Mouse (Mus musculus) heart, embryonic 16.5 days (tissue): ENCODE measurements at regions not wholly inside any gene's neighbourhood (a gene's known extent, or its start where the extent isn't known, plus 50 kb on each side); places are given as distances from the start of the nearest gene placed in this dataset.

ENCODE experiments used
- ATAC-seq: fragments of 200-750 bp; cut with Nextera tagmentation; replicated peaks from 2 replicates; pipeline ENCODE4 v1.8.0; 2017; ENCODE audit warnings: moderate number of reproducible peaks; ENCODE audit not compliant: insufficient read depth, low FRiP score; ENCODE audit errors: extremely low read depth
- H3K27ac ChIP-seq: fragments of 300-500 bp; sonication (generic); 2 replicates; pipeline ENCODE4 v1.5.1; 2014; ENCODE audit warnings: mild to moderate bottlenecking, low read length, control low read depth, moderate library complexity
- H3K27me3 ChIP-seq: fragments of 300-500 bp; sonication (generic); 2 replicates; pipeline ENCODE4 v1.6.1; 2014; ENCODE audit warnings: low read length, mixed read lengths; ENCODE audit not compliant: control insufficient read depth, insufficient read depth
- H3K36me3 ChIP-seq: fragments of 300-500 bp; sonication (generic); 2 replicates; pipeline ENCODE4 v1.6.1; 2014; ENCODE audit not compliant: control insufficient read depth, insufficient read depth
- H3K4me1 ChIP-seq: fragments of 300-500 bp; sonication (generic); 2 replicates; pipeline ENCODE4 v1.6.1; 2014; ENCODE audit warnings: low read length, mixed read lengths; ENCODE audit not compliant: control insufficient read depth, insufficient read depth
- H3K4me2 ChIP-seq: fragments of 300-500 bp; sonication (generic); 2 replicates; pipeline ENCODE4 v1.6.1; 2014; ENCODE audit warnings: low read depth, mild to moderate bottlenecking, control low read depth, low read length
- H3K4me3 ChIP-seq: fragments of 300-500 bp; sonication (generic); 2 replicates; pipeline ENCODE4 v1.5.1; 2014; ENCODE audit warnings: mild to moderate bottlenecking, control low read depth, low read length
- H3K9ac ChIP-seq: fragments of 300-500 bp; sonication (generic); 2 replicates; pipeline ENCODE4 v1.6.1; 2014; ENCODE audit warnings: low read length, control low read depth
- H3K9me3 ChIP-seq: fragments of 300-500 bp; sonication (generic); replicated peaks from 2 replicates; pipeline ENCODE4 v1.6.1; 2016; ENCODE audit warnings: low read length; ENCODE audit not compliant: control insufficient read depth
- WGBS: fragments of 180-500 bp; shearing (Covaris S2); extraction: QIAGEN DNeasy Blood & Tissue Kit; methylation state at CpG from one replicate; pipeline ENCODE4 v1.1.7; 2014; 5-methylcytosine and 5-hydroxymethylcytosine counted together

DNA sequence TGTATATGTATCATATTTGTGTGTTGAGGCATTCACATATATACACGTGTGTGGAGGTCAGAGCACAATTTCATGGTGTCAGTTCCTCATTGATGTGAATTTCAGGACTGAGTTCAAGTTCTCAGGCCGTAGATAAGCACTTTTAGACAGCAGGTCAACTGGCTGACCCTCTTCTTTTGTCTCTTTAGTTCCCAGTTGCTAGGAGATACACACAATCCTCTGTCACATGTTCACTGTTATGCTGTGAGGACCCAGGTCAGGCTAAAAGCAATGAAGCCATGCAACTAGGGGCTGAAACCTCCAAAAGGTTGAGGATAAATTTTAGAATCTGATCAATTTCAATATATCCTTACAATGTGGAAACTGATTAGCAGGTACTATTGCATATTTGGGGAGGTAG, 783.5 kb downstream of the Galc start:
- Histone ChIP-seq H3K9me3 (no peaks in the 10 kb centered on the region), H3K27me3 (no peaks in the 10 kb centered on the region), H3K9ac (no peak overlapping the region), H3K27ac (no peak overlapping the region), H3K36me3 (no peaks in the 10 kb centered on the region), H3K4me2 (no peak overlapping the region), H3K4me1 (no peaks in the 10 kb centered on the region), H3K4me3 (no peak overlapping the region)
- ATAC-seq, result no peak
- WGBS, result 68% methylated on average over 2 of the region's 2 CpGs

DNA sequence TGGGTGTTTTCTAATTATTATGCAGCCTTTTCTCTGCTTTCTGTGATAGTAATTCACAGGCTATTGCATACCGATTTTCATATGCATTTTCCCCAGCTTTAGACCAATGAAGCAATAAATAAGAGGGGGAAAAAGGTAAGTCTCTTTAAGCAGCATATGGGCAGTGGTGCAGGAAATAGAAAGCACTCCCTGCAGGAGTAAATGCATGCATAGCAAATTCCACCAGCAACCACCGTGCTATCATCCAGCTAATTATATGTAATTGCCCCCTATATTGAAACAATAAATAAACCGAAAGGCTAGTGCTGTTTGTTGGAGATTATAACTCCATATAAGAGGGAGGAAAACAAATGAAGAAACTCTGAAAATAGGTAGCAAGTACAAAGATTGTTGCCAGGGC, 790.1 kb downstream of the Galc start:
- WGBS, result 69% methylated on average over 3 of the region's 3 CpGs
- ATAC-seq, result no peak
- H3K9me3 ChIP-seq, result no peaks in the 10 kb centered on the region
- no peak overlapping the region for H3K27ac ChIP-seq
- no peak overlapping the region for H3K9ac ChIP-seq
- no peak overlapping the region for H3K4me2 ChIP-seq
- no peaks in the 10 kb centered on the region for H3K36me3 ChIP-seq
- H3K4me3 ChIP-seq, result no peak overlapping the region
- H3K27me3 ChIP-seq, result no peaks in the 10 kb centered on the region
- no peaks in the 10 kb centered on the region for H3K4me1 ChIP-seq

DNA sequence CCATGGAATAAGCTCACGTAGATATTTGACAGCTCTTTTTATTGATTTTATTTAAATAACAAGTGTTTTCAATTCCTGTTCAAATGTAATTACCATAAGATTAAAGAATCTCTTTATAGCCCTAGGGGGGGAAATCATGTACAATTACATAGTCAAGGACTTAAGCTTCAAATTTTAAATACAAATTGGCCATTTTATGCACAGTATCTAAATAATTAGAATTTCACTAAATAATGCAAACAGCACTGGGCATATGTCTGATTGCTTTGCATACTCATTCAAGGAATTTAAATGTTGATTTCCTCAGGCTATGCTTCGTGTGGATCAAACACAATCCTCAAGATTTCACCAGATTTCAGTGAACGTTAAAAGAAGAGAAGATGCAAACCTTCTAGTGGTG, 823.1 kb downstream of the Galc start:
- no peaks in the 10 kb centered on the region for H3K36me3 ChIP-seq
- H3K4me3 ChIP-seq, result no peak overlapping the region
- no peak for ATAC-seq
- no peak overlapping the region for H3K9ac ChIP-seq
- no peaks in the 10 kb centered on the region for H3K27me3 ChIP-seq
- no peak overlapping the region for H3K27ac ChIP-seq
- 74% methylated on average over 3 of the region's 3 CpGs for WGBS
- H3K4me1 ChIP-seq, result no peaks in the 10 kb centered on the region
- no peaks in the 10 kb centered on the region for H3K9me3 ChIP-seq
- no peak overlapping the region for H3K4me2 ChIP-seq

DNA sequence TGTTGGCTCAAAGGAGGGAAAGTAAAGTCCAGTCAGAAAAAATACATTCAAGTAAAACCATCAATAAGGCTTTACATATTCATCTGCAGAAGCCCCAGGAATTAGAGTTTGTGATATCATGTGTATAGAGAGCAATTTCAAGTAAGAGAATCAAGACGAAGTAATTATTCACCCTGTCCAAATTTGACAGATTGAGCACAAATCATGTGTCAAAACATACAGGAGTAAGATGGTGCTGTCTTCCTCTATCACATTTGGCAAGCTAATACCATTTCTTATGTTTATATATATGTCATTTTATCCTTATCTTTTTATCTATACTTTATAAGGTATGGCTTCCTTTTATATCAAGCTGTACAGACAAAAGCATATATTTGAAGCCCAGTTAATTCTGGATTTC, 825.2 kb downstream of the Galc start:
- Histone ChIP-seq H3K27ac (no peak overlapping the region), H3K9me3 (no peaks in the 10 kb centered on the region), H3K4me3 (no peak overlapping the region), H3K9ac (no peak overlapping the region), H3K27me3 (no peaks in the 10 kb centered on the region), H3K4me1 (no peaks in the 10 kb centered on the region), H3K4me2 (no peak overlapping the region), H3K36me3 (no peaks in the 10 kb centered on the region)
- ATAC-seq, result no peak
- 65% methylated on average over 1 of the region's 1 CpGs for WGBS

DNA sequence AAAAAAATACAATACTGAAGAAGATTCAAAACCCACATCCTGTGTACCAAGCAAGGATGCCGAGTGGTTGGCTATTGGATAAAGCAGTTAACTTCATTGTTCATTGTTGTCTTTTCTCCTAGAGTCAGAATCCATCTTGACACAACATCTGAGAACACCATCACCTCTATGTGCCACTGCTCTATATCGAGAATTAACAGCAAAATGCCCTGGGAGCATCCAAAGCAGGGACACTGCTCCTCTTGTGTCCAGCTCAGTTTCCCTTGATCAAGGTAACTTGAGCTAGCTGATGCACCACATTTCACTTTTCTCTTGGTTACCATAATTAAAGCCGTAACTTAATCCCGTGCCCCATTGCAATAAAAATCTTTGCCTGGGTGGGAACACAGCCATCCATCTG, 826.6 kb downstream of the Galc start:
- Histone ChIP-seq H3K27me3 (no peaks in the 10 kb centered on the region), H3K4me1 (no peaks in the 10 kb centered on the region), H3K36me3 (no peaks in the 10 kb centered on the region), H3K9ac (no peak overlapping the region), H3K4me3 (no peak overlapping the region), H3K4me2 (no peak overlapping the region), H3K9me3 (no peaks in the 10 kb centered on the region), H3K27ac (no peak overlapping the region)
- WGBS, result 81% methylated on average over 4 of the region's 4 CpGs
- ATAC-seq, result no peak

DNA sequence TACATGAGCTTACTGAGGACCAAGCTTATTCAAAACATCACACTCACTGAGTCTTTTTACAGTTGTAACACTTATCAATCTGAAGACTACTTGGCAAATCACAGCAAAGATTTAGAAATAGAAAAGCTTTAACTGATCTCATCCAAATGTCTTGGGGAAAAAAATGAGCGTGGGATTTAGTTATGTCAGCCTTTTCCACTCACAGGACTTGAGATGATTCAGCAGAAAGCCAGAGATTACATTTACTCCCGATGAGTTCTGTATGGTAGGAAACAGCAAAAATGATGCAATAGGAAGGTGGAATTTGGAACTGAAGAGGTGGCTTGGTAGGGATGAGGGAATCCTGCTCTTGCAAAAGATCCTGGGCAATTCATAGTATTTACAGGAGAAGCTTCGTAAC, 831.0 kb downstream of the Galc start:
- no peak overlapping the region for H3K27ac ChIP-seq
- H3K4me2 ChIP-seq, result no peak overlapping the region
- H3K4me1 ChIP-seq, result no peaks in the 10 kb centered on the region
- H3K27me3 ChIP-seq, result no peaks in the 10 kb centered on the region
- 74% methylated on average over 3 of the region's 3 CpGs for WGBS
- H3K4me3 ChIP-seq, result no peak overlapping the region
- no peaks in the 10 kb centered on the region for H3K36me3 ChIP-seq
- H3K9me3 ChIP-seq, result no peaks in the 10 kb centered on the region
- H3K9ac ChIP-seq, result no peak overlapping the region
- ATAC-seq, result no peak

DNA sequence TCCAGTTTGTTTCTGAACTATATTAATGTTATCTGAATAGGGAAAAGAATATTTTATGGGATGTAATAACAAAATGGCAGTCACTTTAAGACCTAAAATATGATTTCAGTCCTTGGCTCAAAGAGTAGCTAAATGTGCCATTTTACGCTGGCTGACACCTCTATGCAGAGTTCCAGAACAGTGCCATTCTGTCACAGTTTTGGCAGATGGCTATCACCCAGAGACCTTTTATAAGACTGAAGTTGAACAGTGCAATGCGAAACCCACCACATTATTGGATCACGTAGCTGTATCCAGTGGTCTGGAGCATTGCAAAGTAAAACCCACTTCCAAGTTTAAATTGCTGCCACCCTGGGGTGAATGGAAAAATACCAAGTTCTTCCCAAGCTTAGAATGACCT, 834.5 kb downstream of the Galc start:
- H3K27me3 ChIP-seq, result no peaks in the 10 kb centered on the region
- H3K9ac ChIP-seq, result no peak overlapping the region
- no peak overlapping the region for H3K27ac ChIP-seq
- H3K9me3 ChIP-seq, result no peaks in the 10 kb centered on the region
- no peak overlapping the region for H3K4me2 ChIP-seq
- 85% methylated on average over 3 of the region's 3 CpGs for WGBS
- H3K4me3 ChIP-seq, result no peak overlapping the region
- ATAC-seq, result no peak
- H3K36me3 ChIP-seq, result no peaks in the 10 kb centered on the region
- H3K4me1 ChIP-seq, result no peaks in the 10 kb centered on the region

DNA sequence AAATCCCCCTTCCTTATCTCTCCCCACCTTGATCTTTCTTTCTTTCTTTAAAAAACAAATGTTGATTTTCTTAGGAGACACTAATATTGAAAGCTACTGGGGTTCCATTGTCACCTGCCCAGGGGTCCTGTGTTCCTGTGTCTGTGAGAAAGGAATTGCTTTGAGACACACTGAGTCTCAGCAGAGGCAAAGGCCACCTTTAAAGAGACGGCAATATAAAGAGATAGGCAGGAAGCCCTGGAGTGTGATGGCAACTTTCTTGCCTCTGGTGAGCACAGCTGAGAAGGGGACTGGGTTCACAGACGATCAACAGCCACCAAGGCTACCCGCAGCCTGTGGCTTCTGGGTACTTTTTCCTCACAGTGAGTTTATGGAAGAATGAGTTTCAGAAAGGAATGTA, 855.8 kb downstream of the Galc start:
- no peak overlapping the region for H3K27ac ChIP-seq
- no peaks in the 10 kb centered on the region for H3K27me3 ChIP-seq
- no peak overlapping the region for H3K4me2 ChIP-seq
- no peak overlapping the region for H3K4me3 ChIP-seq
- no peaks in the 10 kb centered on the region for H3K9me3 ChIP-seq
- H3K36me3 ChIP-seq, result no peaks in the 10 kb centered on the region
- no peak for ATAC-seq
- 21% methylated on average over 3 of the region's 3 CpGs for WGBS
- H3K9ac ChIP-seq, result no peak overlapping the region
- H3K4me1 ChIP-seq, result no peaks in the 10 kb centered on the region

DNA sequence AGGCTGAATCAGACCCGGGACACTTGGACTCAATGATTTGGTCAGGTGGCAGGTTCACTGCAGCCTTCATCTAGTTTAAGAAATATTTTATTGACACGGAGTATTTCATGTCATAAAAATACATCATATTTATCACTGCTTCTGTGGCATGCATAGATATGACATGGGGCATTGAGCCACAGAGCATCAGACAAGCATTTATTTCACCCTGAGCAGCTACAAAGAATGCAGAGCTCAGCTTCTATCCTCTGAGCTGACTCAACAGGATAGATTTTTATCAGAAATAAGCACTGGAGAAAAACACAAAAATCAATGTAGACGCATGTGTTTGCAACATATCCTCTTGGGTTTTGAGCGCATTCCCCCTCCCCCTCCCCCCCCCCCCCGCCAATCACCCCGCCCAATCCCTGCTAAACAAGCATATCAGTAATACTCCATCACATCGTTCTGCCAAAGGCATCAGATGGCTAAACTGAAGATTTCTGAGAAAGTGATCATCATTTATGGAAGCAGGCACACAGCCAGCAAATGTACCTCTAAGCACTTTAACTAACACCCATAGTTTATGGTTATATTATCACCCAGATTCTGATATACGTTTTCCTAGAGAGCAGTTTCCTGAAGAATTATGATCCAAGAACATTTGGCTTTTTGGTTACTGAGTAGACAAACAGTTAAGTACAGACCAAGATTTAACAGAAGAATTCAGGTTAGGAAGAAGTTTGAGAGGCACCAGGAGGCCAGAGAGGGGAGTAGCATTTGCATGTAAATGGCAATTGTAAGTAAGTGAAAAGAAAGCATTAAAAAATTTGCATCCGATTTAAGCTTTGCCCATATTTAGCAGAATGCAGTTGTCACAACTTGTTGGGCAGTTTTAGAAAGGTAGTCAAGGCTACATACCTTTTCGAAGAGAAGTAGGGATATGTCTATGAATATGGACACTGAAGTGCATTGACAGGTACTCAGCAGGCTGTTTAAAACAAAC, 856.6 kb downstream of the Galc start:
- ATAC-seq, result no peak
- no peaks in the 10 kb centered on the region for H3K27me3 ChIP-seq
- H3K4me2 ChIP-seq, result no peak overlapping the region
- H3K9ac ChIP-seq, result no peak overlapping the region
- no peaks in the 10 kb centered on the region for H3K9me3 ChIP-seq
- no peak overlapping the region for H3K4me3 ChIP-seq
- H3K27ac ChIP-seq, result no peak overlapping the region
- no peaks in the 10 kb centered on the region for H3K4me1 ChIP-seq
- 22% methylated on average over 10 of the region's 10 CpGs for WGBS
- H3K36me3 ChIP-seq, result no peaks in the 10 kb centered on the region
